Mouse (Mus musculus) liver, postnatal 0 days (tissue): Measurements from ENCODE around the gene Arl5b.

Source experiments
- CTCF ChIP-seq: sonication (generic); IDR thresholded peaks from 2 replicates; pipeline ENCODE4 v1.5.1; 2016; ENCODE audit warnings: antibody characterized with exemption, low read depth
- EP300 ChIP-seq: IDR thresholded peaks from 2 replicates; pipeline ENCODE4 v1.6.1; 2016; ENCODE audit warnings: antibody characterized with exemption, low read depth, mild to moderate bottlenecking

DNA sequence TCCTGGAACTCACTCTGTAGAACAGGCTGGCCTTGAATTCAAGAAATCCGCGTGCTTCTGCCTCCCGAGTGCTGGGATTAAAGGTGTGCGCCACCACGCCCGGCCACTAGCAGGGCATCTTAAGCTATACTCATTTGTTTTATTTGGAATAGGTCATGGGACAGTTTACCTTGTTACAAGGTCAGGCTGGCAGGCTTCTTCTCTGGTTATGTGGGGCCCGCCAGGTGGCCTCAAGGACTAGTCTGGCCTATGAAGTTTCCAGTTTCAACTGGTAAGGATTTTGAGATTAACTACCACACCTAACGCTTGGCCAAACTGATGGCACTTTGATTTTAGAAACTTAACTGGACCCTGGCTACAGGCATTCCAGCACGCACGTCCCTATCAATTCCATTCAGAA, 5.3 kb downstream of the Arl5b start:
- no peak for TF ChIP-seq CTCF
- TF ChIP-seq EP300: no peak
